Mouse (Mus musculus): ENCODE results near the gene Ppm1f. TPM values are rescaled to one million over a fixed set of nuclear protein-coding genes. Genes with fewer than 3 reads are reported as not detected.

Gene Ppm1f
- polyA plus RNA-seq, 1 experiment from 2014 or later: 8.2 TPM

- no peak overlapping the region for H3K4me3 ChIP-seq (replicated peaks)
- no peak overlapping the region for H3K4me2 ChIP-seq
- H3K27ac ChIP-seq: no peak overlapping the region
- ATAC-seq (ENCODE audit: low read depth) (peak; percentile 87), DNase-seq (peak; percentile 14)
- H3K4me1 ChIP-seq (replicated peaks): peaks cover 22% of the 10 kb centered on the region
- H3K9me3 ChIP-seq (replicated peaks): no peaks in the 10 kb centered on the region
- WGBS (ENCODE audit: insufficient replicate concordance): 9% methylated on average over 1 of the region's 1 CpGs
- H3K27me3 ChIP-seq: no peaks in the 10 kb centered on the region
- no peaks in the 10 kb centered on the region for H3K36me3 ChIP-seq
- no peak overlapping the region for H3K9ac ChIP-seq
Measured at GRCm38 (mm10) chr16:16965149-16965548, 68.9 kb downstream of the Ppm1f start.

- Histone ChIP-seq H3K9me3 (replicated peaks) (no peaks in the 10 kb centered on the region), H3K4me3 (replicated peaks) (no peak overlapping the region), H3K9ac (no peak overlapping the region), H3K4me2 (no peak overlapping the region), H3K4me1 (replicated peaks) (peaks cover 22% of the 10 kb centered on the region), H3K36me3 (no peaks in the 10 kb centered on the region), H3K27ac (no peak overlapping the region), H3K27me3 (no peaks in the 10 kb centered on the region)
- DNase-seq (no peak), ATAC-seq (ENCODE audit: low read depth) (0 out of 2 replicates have a peak, but pooled peaks have one; percentile 18)
Measured at GRCm38 (mm10) chr16:16966290-16966689, 70.0 kb downstream of the Ppm1f start.

Other genes starting within 250 kb of the Ppm1f start
- gene Olfr19, start 220.1 kb upstream of the Ppm1f start, polyA plus RNA-seq (2015; fragmentation: Nextera tagmentation; extraction: Ambion mirVana): not detected in 2 replicates
- gene Spag6l, start 67.0 kb upstream of the Ppm1f start, polyA plus RNA-seq (2015; fragmentation: Nextera tagmentation; extraction: Ambion mirVana): 0.28 TPM in 1 of 2 replicates, not detected in the other
- gene Igll1, start 32.5 kb upstream of the Ppm1f start, polyA plus RNA-seq (2015; fragmentation: Nextera tagmentation; extraction: Ambion mirVana): 0.59 and 0.74 TPM in 2 replicates
- gene Top3b, start 25.7 kb upstream of the Ppm1f start, polyA plus RNA-seq (2015; fragmentation: Nextera tagmentation; extraction: Ambion mirVana): 26.6 and 30.4 TPM in 2 replicates
- gene Vpreb1, start 25.6 kb upstream of the Ppm1f start, polyA plus RNA-seq (2015; fragmentation: Nextera tagmentation; extraction: Ambion mirVana): 0.71 and 1.3 TPM in 2 replicates
- 93.7 and 102 TPM in 2 replicates for gene Mapk1, start 86.9 kb downstream of the Ppm1f start, polyA plus RNA-seq (2015; fragmentation: Nextera tagmentation; extraction: Ambion mirVana)
- gene Ypel1, start 173.2 kb downstream of the Ppm1f start, polyA plus RNA-seq (2015; fragmentation: Nextera tagmentation; extraction: Ambion mirVana): 1.4 and 1.6 TPM in 2 replicates
- gene Ppil2, start 214.8 kb downstream of the Ppm1f start, polyA plus RNA-seq (2015; fragmentation: Nextera tagmentation; extraction: Ambion mirVana): 57.4 and 64.3 TPM in 2 replicates
- 28.3 and 28.9 TPM in 2 replicates for gene 2610318N02Rik, start 228.7 kb downstream of the Ppm1f start, polyA plus RNA-seq (2015; fragmentation: Nextera tagmentation; extraction: Ambion mirVana)
- gene Sdf2l1, start 235.9 kb downstream of the Ppm1f start, polyA plus RNA-seq (2015; fragmentation: Nextera tagmentation; extraction: Ambion mirVana): 75.6 and 77.1 TPM in 2 replicates
- gene Ydjc, start 248.2 kb downstream of the Ppm1f start, polyA plus RNA-seq (2015; fragmentation: Nextera tagmentation; extraction: Ambion mirVana): 15.7 and 15.8 TPM in 2 replicates

All from liver, embryonic 13.5 days (tissue).